Mouse (Mus musculus): ENCODE results near the gene Unkl.

Unkl gene

DNA sequence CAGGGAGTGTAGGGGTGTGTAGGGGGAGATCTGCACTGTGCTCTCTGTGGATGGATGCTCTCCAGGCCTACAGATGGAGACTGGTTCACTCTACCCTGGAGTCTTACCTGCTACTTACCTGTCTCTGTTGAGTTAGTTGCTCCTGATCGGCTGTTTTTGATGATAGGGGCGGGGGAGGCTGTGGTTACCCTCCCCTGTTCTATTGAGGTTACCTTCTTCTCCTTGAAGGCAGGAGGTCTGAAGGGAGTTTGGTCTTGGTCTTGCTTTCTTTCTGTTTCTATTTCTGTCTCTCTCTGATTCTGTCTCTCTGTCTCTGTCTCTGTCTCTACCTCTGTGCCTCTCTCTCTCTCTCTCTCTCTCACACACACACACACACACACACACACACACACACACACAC is 66.9 kb downstream of the Unkl start:
- no peak for DNase-seq (ENCODE audit: inconsistent ontology term)

- DNase-seq (ENCODE audit: inconsistent ontology term) = no peak
Observed at GRCm38 (mm10) chr17:25256140-25256754, 68.0 kb downstream of the Unkl start, which contains the start of gene Baiap3. TSS of gene Baiap3 (minus strand) at chr17:25256364.

DNA sequence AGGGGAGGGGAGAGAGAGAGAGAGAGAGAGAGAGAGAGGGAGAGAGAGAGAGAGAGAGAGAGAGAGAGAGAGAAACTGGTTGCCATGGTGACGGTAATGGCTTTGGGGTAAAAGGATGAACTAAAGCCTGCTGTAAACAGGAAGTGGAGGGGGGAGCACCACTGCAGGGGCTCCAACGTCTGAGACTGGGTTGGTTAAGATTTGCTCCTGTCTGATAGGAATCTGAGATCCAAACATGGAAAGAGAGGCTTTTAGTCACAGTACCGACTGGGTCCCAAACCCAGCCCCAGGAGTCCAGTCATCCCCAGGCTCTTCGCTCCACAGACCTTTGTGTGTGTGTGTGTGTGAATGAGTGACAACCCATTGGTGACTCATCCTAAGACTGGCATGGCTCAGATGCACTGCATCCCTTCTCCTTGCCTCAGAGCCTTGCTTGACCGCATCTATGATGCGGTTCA is 69.6 kb downstream of the Unkl start:
- peak; percentile 57 for DNase-seq (ENCODE audit: inconsistent ontology term)

GRCm38 (mm10) chr17:25264453-25264852 is 76.3 kb downstream of the Unkl start:
- no peak for DNase-seq (ENCODE audit: inconsistent ontology term)

DNA sequence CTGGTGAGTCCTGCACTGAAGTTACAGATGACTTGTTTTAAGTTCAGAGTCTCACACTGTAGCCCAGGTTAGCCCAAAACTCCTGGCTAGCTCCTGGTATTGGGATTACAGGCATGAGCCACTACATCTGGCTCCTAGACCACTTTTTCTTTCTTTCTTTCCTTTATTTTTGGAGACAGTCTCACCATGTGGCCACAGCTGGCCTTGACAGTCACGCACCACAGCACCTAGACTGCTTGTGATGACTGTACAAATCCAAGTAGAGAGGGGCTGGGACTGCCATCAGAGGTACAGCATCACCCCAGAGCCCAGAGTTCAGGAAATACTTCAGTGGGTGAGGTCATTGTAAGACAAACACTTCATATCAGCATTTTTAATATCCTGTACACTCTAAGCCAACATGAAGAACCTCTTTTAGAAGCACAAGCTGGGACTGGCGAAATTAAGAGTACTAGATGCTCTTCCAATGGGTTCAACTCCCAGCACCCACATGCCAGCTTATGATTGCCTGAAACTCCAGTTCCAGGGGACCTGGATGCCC is 82.7 kb downstream of the Unkl start:
- DNase-seq (ENCODE audit: inconsistent ontology term) = no peak

- DNase-seq (ENCODE audit: inconsistent ontology term) = peak; percentile 22
Observed at GRCm38 (mm10) chr17:25272326-25272725, 84.1 kb downstream of the Unkl start.

DNA sequence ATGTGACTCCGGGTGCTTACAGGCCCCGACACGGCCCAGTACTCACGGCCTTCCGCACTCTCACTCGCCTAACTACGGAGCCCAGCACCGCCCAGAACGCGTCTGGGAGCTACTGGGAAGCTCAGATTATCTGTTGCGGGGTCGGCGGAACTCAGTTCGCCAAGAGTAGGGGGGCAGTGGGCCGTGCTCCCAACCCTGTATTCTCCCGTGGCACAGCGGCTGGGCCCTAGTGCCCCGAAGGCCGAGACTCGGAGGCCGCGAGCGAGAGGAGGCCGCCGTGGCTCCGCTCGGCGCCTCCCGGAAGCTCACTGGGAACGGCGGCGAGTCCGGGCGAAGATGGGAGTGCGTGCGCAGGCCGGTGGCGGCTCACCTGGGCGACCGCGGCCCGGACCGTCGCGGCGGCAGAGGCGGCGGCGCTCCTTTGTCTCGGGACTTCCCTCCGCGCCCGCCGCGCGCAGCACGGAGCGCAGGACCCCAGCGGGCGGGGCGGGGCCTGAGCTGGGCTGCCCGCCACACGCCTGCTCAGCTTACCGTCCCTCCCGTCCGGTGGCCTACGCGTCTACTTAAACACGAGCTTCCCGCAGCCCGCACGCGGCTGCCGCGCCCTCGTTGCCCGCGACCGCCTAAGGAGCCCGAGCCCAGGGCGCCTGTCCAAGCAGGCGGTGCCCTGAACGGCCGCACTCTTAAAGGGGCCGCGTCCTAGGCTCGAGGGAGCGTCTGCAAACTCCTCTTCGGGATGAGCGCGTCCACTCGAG is 84.9 kb downstream of the Unkl start:
- DNase-seq (ENCODE audit: inconsistent ontology term) = no peak

DNA sequence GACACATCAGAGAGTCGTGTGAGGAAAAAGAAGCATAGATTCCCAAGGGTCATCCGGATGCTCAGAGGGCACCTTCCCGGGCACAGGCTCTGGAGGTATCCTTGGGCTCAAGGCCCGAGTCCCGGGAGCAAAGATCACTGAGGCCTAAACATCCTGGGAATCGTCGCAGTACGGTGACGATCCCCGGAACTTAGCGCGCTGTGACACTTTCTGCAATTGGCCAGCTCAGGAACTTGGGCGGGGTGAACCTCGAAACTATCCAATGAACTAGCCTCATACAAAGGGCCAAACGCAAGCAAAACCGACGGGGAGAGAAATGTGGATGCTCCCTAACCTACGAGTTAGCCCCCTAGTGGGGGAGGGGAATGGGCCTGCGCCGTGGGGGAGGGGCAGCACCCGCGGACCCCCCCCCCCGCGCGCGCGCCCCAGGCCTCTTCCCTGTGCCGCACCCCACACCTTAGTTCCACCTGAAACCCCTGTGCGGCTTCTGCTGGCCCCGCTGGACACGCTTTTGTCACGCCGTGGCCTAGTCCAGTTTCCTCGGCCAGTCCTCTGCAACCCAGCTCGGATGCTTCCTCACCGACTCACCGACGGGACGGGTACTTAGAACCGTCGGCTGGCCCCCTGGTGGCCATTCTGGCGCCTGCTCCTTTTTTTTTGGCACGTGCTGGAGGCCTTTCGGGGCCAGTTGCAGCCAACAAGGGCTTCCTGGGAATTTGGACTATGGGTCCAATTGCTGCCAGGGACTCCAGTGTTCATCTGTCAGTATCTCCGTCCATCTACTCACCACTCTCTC is 85.7 kb downstream of the Unkl start:
- DNase-seq (ENCODE audit: inconsistent ontology term) = peak; percentile 100

DNA sequence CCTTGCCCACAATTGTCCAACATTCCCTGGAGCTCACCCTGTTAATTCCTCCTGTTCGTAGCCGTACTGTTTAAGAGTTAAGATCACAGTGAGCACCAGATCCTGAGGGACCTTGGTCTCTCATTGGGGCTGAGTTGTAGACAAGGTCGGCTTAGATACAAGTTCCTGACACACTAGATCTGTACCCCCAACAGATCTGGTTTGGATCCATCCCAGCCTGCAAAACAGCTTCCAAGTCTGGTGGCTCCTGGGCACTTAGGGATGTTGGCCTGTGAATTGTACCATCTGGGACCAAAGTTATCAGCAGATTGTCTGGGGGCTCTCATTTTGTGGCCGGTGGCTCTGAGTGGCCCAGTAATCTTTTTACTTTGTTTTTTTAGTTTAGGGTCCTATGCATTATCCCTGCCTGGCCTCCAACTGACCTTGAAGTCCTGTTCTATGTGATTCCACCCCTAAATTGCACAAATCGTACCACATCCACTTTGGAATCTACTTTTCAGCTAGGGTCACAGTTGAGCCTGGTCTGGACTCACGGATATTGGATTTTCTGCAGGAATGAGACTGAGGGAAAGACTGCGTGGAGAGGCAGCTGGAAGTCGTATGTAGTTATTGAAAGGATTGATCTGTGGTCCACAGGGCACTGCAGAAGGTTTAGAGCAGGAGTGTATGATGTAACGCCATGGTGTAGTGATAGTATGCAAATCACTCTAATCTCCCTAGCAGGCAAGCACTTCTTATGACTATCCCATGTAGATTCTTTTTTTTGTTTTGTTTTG is 86.6 kb downstream of the Unkl start, which contains the start of gene Ube2i:
TSS of gene Ube2i (minus strand) at position 52 of the 776 bp plus-strand sequence.
- DNase-seq (ENCODE audit: inconsistent ontology term) = no peak

DNA sequence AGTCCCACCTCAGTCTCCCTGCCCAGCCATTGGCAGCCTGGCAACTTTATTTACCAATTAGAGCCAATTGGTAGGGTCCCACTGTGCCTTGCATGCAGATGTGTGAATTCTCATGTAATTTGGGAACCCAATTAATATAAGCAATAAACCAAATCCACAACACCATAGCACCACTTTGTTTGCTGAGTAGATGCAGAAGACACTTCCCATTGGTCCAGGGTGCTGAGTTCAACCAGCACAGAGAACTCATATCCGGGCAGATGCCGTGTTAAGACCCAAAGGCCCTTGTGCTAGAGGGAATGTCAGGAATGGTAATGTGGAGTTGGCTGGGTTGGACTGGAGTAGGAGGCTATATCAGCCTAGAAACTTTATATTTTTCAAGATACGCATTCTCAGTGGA is 87.6 kb downstream of the Unkl start:
- DNase-seq (ENCODE audit: inconsistent ontology term) = no peak

DNA sequence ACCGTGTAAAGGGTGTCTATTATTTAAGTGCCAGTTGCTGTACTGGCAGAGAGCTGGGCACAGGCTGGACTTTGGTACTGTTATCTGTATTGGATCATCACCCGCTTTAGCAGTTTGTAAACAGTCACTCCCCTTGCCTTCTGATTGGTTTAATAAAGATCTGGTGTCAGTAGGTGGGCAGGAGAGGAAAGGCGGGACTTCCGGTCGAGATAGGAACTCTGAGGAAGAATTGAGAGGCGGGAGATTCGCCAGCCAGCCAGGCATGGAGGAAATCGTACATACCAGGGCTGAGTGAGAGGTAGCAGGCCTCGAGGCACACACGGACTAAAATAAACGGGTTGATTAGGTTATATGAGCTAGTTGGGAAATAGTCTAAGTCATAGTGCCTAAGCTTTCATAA is 93.9 kb downstream of the Unkl start:
- DNase-seq (ENCODE audit: inconsistent ontology term) = peak; percentile 7
